Mouse (Mus musculus): ENCODE measurements around the gene Krt27.

- no peak for TF ChIP-seq FLI1 (IDR thresholded peaks at IDR 0.05; ENCODE audit: low read length)
- no peak for TF ChIP-seq GATA1 (IDR thresholded peaks at IDR 0.05; ENCODE audit: borderline replicate concordance, low read length)
Measured at GRCm38 (mm10) chr11:99396034-99396433, 45.1 kb upstream of the Krt27 start.

Measured in megakaryocyte, embryonic 14.5 days (primary cell).